Mouse (Mus musculus): Measurements from ENCODE around the gene Tex21.

GRCm38 (mm10) chr12:76269196-76269595, 22.6 kb upstream of the Tex21 start:
- TF ChIP-seq CTCF (IDR thresholded peaks at IDR 0.05) (no peak), EP300 (IDR thresholded peaks at IDR 0.05) (no peak)
